Mouse (Mus musculus): ENCODE measurements around the gene Trpm6.

- TF ChIP-seq CTCF (IDR thresholded peaks at IDR 0.05), result no peak
- no peak for TF ChIP-seq POLR2A (IDR thresholded peaks at IDR 0.05; ENCODE audit: insufficient read depth, low read depth, low read length)
Observed at GRCm38 (mm10) chr19:18772888-18773488, 23.2 kb downstream of the Trpm6 start.

Measured in heart, adult 2 months (tissue).